9 mouse cellular contexts compared by ENCODE assay signal in the genomic region with DNA sequence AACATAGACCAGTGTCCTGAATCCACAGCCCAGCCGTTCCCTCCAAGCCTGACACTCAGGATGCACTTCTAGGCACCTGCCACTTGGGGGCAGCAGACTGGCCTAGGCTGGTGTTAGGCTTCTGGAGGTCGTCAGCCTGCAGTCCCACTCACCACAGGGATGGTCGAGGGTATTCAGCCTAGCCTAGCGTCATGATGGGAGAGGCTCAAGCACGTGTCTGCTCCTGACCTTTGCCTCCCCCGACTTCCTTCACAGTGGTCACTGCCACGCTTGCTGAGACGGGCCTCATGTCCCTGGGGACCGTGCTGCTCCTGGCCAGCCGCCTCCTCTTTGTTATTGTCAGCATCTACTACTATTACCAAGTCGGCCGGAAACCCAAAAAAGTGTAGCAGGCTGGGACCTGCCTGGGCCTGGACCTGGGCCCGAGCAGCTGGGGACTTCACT. TPM values are rescaled to one million over a fixed set of nuclear protein-coding genes. Genes with fewer than 3 reads are reported as not detected.
DNase-seq lines count a peak whose midpoint lies in the region; ATAC-seq lines count a peak whose summit lies in the region.
"Had no signal": no experiment of that assay in that cellular context is flagged by ENCODE, and none has a peak within 500 bp of the region (broad histone marks: within the 10 kb centered on the region; RNA-seq: fewer than 3 reads in every experiment).

No protein-coding gene starts in this region.

- WGBS in forebrain, embryonic 13.5 days = 44% methylated on average over 13 of the region's 13 CpGs
- WGBS in stomach, embryonic 16.5 days = 44% methylated on average over 13 of the region's 13 CpGs

- no peaks in the 10 kb centered on the region for H3K9me3 ChIP-seq in forebrain, embryonic 13.5 days (replicated peaks)
- no peaks in the 10 kb centered on the region for H3K9me3 ChIP-seq in stomach, embryonic 16.5 days (replicated peaks; ENCODE audit: control insufficient read depth, low read length)
- H3K9me3 ChIP-seq: megakaryocyte, embryonic 14.5 days had no signal

- H3K36me3 ChIP-seq in forebrain, embryonic 13.5 days (ENCODE audit: poor library complexity, severe bottlenecking) = peaks cover 69% of the 10 kb centered on the region
- no peaks in the 10 kb centered on the region for H3K36me3 ChIP-seq in stomach, embryonic 16.5 days (ENCODE audit: control insufficient read depth, insufficient read depth, low read length)

- peak; percentile 47 for DNase-seq in ovary, postnatal 36 days (ENCODE audit: low spot score)
- DNase-seq in ovary, postnatal 10 days (ENCODE audit: low spot score) = no peak
- peak; percentile 54 for DNase-seq in c-Kit-positive CD71-negative TER-119-negative erythroid progenitor cells, embryonic 14.5 days (ENCODE audit: low read depth)
- peak; percentile 72 to 74 for DNase-seq in heart, postnatal 36 days
- peak; percentile 77 to 82 for DNase-seq in kidney, postnatal 4 days
- peak; percentile 85 for DNase-seq in mesoderm, embryonic 11.5 days (ENCODE audit: low read depth, low spot score)

- H3K27me3 ChIP-seq in forebrain, embryonic 13.5 days = no peaks in the 10 kb centered on the region
- no peaks in the 10 kb centered on the region for H3K27me3 ChIP-seq in stomach, embryonic 16.5 days (ENCODE audit: control insufficient read depth, insufficient read depth, low read length)

- intact Hi-C loops in heart, postnatal 36 days (cut with DNase I) = loop anchor here (1.0 to 5.0 kb wide), 3 partner anchors 130 to 295 kb away; no protein-coding TSS in a partner anchor

- peak; percentile 36 for ATAC-seq in forebrain, embryonic 13.5 days
- ATAC-seq in stomach, embryonic 16.5 days (ENCODE audit: insufficient read depth, low FRiP score) = peak; percentile 34; the same call in 1 of the 2 replicates

- H3K27ac ChIP-seq in forebrain, embryonic 13.5 days = no peak overlapping the region
- no peak overlapping the region for H3K27ac ChIP-seq in stomach, embryonic 16.5 days (ENCODE audit: low read length)

- no peak overlapping the region for H3K4me2 ChIP-seq in forebrain, embryonic 13.5 days
- H3K4me2 ChIP-seq in stomach, embryonic 16.5 days (ENCODE audit: low read depth, low read length) = no peak overlapping the region

- H3K9ac ChIP-seq in forebrain, embryonic 13.5 days = no peak overlapping the region
- H3K9ac ChIP-seq in stomach, embryonic 16.5 days (ENCODE audit: low read length) = no peak overlapping the region; the same call in 1 of the 2 replicates

- H3K4me3 ChIP-seq in forebrain, embryonic 13.5 days = no peak overlapping the region
- H3K4me3 ChIP-seq in stomach, embryonic 16.5 days (replicated peaks; ENCODE audit: low read length) = no peak overlapping the region
- H3K4me3 ChIP-seq: megakaryocyte, embryonic 14.5 days had no signal

- H3K4me1 ChIP-seq in forebrain, embryonic 13.5 days = peaks cover 36% of the 10 kb centered on the region
- peaks cover 22% of the 10 kb centered on the region for H3K4me1 ChIP-seq in stomach, embryonic 16.5 days (ENCODE audit: control insufficient read depth, insufficient read depth, low read length)

RNA-seq across cellular contexts. Expression of gene Trp53i11, which starts 12.2 kb away (rescaled TPM):
- 84.5 and 87.5 TPM in 2 replicates for polyA plus RNA-seq in forebrain, embryonic 13.5 days (2015; fragmentation: Nextera tagmentation; extraction: Ambion mirVana)
- total RNA-seq in heart, postnatal 36 days (2021) = 10 to 100 TPM; 32.8 to 43.4 TPM
- 34.0 and 42.8 TPM in 2 replicates for polyA plus RNA-seq in stomach, embryonic 16.5 days (2015; fragmentation: Nextera tagmentation; extraction: Ambion mirVana)
